Mouse (Mus musculus): Measurements from ENCODE around the gene Npsr1. TPM values are rescaled to one million over a fixed set of nuclear protein-coding genes. Genes with fewer than 3 reads are reported as not detected.

Npsr1 gene
- not detected in 2 replicates for total RNA-seq (2014; rRNA removed; ENCODE audit: low replicate concordance)
- not detected in 2 replicates for polyA plus RNA-seq (2015; fragmentation: Nextera tagmentation; extraction: Ambion mirVana)

DNA sequence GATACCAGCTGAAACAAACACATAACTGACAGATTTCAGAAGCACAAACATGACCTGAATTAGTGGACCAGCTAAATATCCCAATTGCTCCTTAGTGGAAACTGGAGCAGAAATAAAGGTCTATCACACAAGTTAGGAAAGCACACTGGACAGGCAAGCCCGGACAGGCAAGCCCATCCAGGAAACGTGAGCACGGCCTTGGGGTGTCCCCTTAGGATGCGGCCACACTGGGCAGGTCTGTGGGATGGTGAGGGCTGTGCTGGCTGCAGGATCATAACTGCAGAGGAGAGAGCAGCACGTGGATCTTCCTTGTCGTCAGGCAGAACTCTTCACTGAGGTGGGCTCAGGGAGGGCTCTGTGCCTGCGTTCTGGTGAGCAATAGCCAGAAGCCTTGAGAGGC, at the start of gene Npsr1:
Gene Npsr1, plus strand, starts transcription at position 301 of the 400 bp plus-strand sequence.
- DNase-seq (ENCODE audit: low spot score) (no peak), ATAC-seq (ENCODE audit: insufficient read depth, low read depth) (no peak)
- Histone ChIP-seq H3K9me3 (replicated peaks; ENCODE audit: control insufficient read depth, low read length) (no peaks in the 10 kb centered on the region), H3K27me3 (ENCODE audit: control insufficient read depth, insufficient read depth, low read length) (no peaks in the 10 kb centered on the region), H3K36me3 (replicated peaks; ENCODE audit: control insufficient read depth, insufficient read depth, low read length) (no peaks in the 10 kb centered on the region), H3K4me2 (ENCODE audit: low read depth, low read length) (no peak within 1 kb of the TSS), H3K9ac (replicated peaks; ENCODE audit: low read depth, low read length) (no peak within 1 kb of the TSS), H3K27ac (ENCODE audit: low read depth) (no peak within 1 kb of the TSS), H3K4me1 (ENCODE audit: control insufficient read depth, insufficient read depth) (no peaks in the 10 kb centered on the region), H3K4me3 (ENCODE audit: low read depth, low read length) (no peak within 1 kb of the TSS)
- 54% methylated on average over 7 of the region's 7 CpGs for WGBS
- no peak for TF ChIP-seq CTCF (IDR thresholded peaks at IDR 0.05; ENCODE audit: low read depth)
- no peak for TF ChIP-seq EP300 (IDR thresholded peaks at IDR 0.05; ENCODE audit: low read depth)

DNA sequence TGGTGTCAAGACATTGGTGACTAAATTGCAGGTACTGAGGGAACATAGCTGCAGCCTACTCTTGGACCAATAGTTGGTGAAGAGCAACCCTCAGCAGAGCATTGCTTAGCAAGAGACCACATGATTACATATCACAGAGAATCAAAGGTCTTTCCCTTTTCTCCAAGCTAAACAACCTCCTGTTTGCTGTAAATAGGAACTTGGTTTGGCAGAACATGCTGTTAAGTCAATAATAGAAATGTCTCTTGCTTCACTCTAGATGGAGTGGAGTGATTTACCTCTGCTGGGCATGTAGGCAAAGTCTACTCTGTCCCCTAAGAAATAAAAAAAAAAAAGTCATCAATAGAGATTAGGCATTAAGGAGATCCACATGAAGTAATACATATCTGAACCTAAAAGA, 46.3 kb upstream of the Npsr1 start:
- Histone ChIP-seq H3K4me3 (ENCODE audit: low read depth, low read length) (no peak overlapping the region), H3K27me3 (ENCODE audit: control insufficient read depth, insufficient read depth, low read length) (no peaks in the 10 kb centered on the region), H3K27ac (ENCODE audit: low read depth) (no peak overlapping the region), H3K9ac (replicated peaks; ENCODE audit: low read depth, low read length) (no peak overlapping the region), H3K9me3 (replicated peaks; ENCODE audit: control insufficient read depth, low read length) (no peaks in the 10 kb centered on the region), H3K4me1 (ENCODE audit: control insufficient read depth, insufficient read depth) (no peaks in the 10 kb centered on the region), H3K4me2 (ENCODE audit: low read depth, low read length) (no peak overlapping the region), H3K36me3 (replicated peaks; ENCODE audit: control insufficient read depth, insufficient read depth, low read length) (no peaks in the 10 kb centered on the region)
- no peak for DNase-seq (ENCODE audit: low spot score)
- TF ChIP-seq CTCF (IDR thresholded peaks at IDR 0.05; ENCODE audit: low read depth), result no peak
- no peak for TF ChIP-seq EP300 (IDR thresholded peaks at IDR 0.05; ENCODE audit: low read depth)
- no peak for ATAC-seq (ENCODE audit: insufficient read depth, low read depth)

DNA sequence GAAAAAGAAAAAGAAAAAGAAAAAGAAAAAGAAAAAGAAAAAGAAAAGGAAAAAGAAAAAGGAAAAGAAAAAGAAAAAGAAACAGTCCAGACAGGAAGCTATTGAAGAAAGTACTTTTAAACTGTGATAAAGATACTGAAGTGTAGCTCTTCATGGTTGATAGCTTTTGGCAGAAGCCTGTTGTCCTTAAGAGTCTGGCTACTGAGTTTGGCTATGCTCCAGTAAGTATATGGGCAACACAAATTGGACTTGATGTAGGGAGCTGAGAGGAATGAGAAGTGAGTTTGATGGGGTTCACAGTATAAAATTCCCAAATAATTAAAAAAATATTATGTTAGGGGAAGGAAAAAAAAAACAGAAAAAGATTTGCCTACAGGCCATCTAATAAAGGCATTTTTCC, 34.5 kb upstream of the Npsr1 start:
- DNase-seq (ENCODE audit: low spot score) (no peak), ATAC-seq (ENCODE audit: insufficient read depth, low read depth) (no peak)
- no peaks in the 10 kb centered on the region for H3K9me3 ChIP-seq (replicated peaks; ENCODE audit: control insufficient read depth, low read length)
- H3K36me3 ChIP-seq (replicated peaks; ENCODE audit: control insufficient read depth, insufficient read depth, low read length), result no peaks in the 10 kb centered on the region
- no peak overlapping the region for H3K9ac ChIP-seq (replicated peaks; ENCODE audit: low read depth, low read length)
- H3K27me3 ChIP-seq (ENCODE audit: control insufficient read depth, insufficient read depth, low read length), result no peaks in the 10 kb centered on the region
- H3K27ac ChIP-seq (ENCODE audit: low read depth), result no peak overlapping the region
- no peak overlapping the region for H3K4me3 ChIP-seq (ENCODE audit: low read depth, low read length)
- TF ChIP-seq CTCF (IDR thresholded peaks at IDR 0.05; ENCODE audit: low read depth) (no peak), EP300 (IDR thresholded peaks at IDR 0.05; ENCODE audit: low read depth) (no peak)
- H3K4me2 ChIP-seq (ENCODE audit: low read depth, low read length), result no peak overlapping the region
- H3K4me1 ChIP-seq (ENCODE audit: control insufficient read depth, insufficient read depth), result no peaks in the 10 kb centered on the region

DNA sequence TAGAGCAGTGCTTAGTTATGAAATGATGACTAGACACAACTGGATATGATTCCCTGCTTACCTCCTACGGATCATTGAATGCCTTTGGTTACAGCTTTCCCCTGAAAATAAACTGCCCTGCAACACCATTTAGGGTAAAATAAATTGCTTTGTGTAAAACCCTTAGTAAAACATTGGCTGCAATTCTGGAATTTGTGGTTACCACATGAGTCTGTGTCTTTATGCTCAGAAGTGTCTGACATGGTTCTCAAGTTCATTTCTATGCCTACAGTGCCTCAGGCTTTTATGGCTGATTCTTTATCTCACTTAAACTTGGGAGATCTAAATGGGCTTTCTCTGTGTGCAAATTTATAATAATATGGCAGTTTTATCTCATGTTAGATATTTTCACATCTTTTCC, 26.1 kb upstream of the Npsr1 start:
- TF ChIP-seq EP300 (IDR thresholded peaks at IDR 0.05; ENCODE audit: low read depth), result no peak
- no peak for TF ChIP-seq CTCF (IDR thresholded peaks at IDR 0.05; ENCODE audit: low read depth)
- no peak for DNase-seq (ENCODE audit: low spot score)
- Histone ChIP-seq H3K27ac (ENCODE audit: low read depth) (no peak overlapping the region), H3K27me3 (ENCODE audit: control insufficient read depth, insufficient read depth, low read length) (no peaks in the 10 kb centered on the region), H3K4me3 (ENCODE audit: low read depth, low read length) (no peak overlapping the region), H3K36me3 (replicated peaks; ENCODE audit: control insufficient read depth, insufficient read depth, low read length) (no peaks in the 10 kb centered on the region), H3K9me3 (replicated peaks; ENCODE audit: control insufficient read depth, low read length) (no peaks in the 10 kb centered on the region), H3K9ac (replicated peaks; ENCODE audit: low read depth, low read length) (no peak overlapping the region), H3K4me2 (ENCODE audit: low read depth, low read length) (no peak overlapping the region), H3K4me1 (ENCODE audit: control insufficient read depth, insufficient read depth) (no peaks in the 10 kb centered on the region)
- 63% methylated on average over 1 of the region's 1 CpGs for WGBS
- no peak for ATAC-seq (ENCODE audit: insufficient read depth, low read depth)

DNA sequence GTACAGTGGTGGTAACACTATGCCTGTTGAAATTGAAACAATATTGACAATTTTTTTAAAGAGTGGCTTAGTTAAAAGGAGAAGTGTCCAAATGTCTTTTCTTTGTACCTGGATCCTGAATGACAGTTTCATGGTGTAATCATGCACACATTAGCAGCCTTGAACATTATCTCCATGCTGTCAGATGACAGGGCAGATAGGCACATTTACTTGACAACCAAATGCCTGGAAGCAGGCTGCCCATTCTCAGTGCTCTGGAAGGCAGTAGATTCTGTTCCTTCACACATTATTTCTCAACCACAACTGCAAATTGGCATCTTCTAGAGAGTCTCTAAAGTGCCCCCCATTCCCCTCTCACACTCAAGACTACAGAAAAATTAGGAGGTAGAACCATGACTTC, 20.2 kb upstream of the Npsr1 start:
- no peaks in the 10 kb centered on the region for H3K4me1 ChIP-seq (ENCODE audit: control insufficient read depth, insufficient read depth)
- TF ChIP-seq CTCF (IDR thresholded peaks at IDR 0.05; ENCODE audit: low read depth) (no peak), EP300 (IDR thresholded peaks at IDR 0.05; ENCODE audit: low read depth) (no peak)
- H3K4me2 ChIP-seq (ENCODE audit: low read depth, low read length), result no peak overlapping the region
- H3K9ac ChIP-seq (replicated peaks; ENCODE audit: low read depth, low read length), result no peak overlapping the region
- H3K4me3 ChIP-seq (ENCODE audit: low read depth, low read length), result no peak overlapping the region
- no peaks in the 10 kb centered on the region for H3K36me3 ChIP-seq (replicated peaks; ENCODE audit: control insufficient read depth, insufficient read depth, low read length)
- no peak overlapping the region for H3K27ac ChIP-seq (ENCODE audit: low read depth)
- ATAC-seq (ENCODE audit: insufficient read depth, low read depth) (no peak), DNase-seq (ENCODE audit: low spot score) (no peak)
- H3K27me3 ChIP-seq (ENCODE audit: control insufficient read depth, insufficient read depth, low read length), result no peaks in the 10 kb centered on the region
- no peaks in the 10 kb centered on the region for H3K9me3 ChIP-seq (replicated peaks; ENCODE audit: control insufficient read depth, low read length)

DNA sequence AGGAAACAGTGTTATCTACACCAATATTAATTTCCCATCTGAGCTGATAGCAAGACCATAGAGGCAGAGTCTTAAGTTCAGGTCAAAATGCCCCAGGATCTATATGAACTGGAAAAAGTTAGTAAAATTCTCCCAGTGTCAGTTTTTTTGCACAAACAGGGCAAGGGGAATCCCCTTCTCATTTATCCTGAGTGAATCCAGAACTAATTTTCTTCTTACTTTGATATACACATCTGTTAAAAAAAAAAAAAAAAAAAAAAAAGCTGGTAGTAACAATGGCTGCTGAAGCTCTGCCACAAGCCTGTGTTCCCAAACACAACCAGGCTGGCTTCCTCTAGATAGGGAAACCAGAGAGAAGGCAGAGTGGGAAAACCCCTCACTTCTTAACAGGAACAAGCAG, 5.9 kb upstream of the Npsr1 start:
- H3K27me3 ChIP-seq (ENCODE audit: control insufficient read depth, insufficient read depth, low read length), result no peaks in the 10 kb centered on the region
- H3K36me3 ChIP-seq (replicated peaks; ENCODE audit: control insufficient read depth, insufficient read depth, low read length), result no peaks in the 10 kb centered on the region
- DNase-seq (ENCODE audit: low spot score) (no peak), ATAC-seq (ENCODE audit: insufficient read depth, low read depth) (no peak)
- H3K4me2 ChIP-seq (ENCODE audit: low read depth, low read length), result no peak overlapping the region
- no peak overlapping the region for H3K4me3 ChIP-seq (ENCODE audit: low read depth, low read length)
- no peak overlapping the region for H3K9ac ChIP-seq (replicated peaks; ENCODE audit: low read depth, low read length)
- H3K9me3 ChIP-seq (replicated peaks; ENCODE audit: control insufficient read depth, low read length), result no peaks in the 10 kb centered on the region
- no peak for TF ChIP-seq EP300 (IDR thresholded peaks at IDR 0.05; ENCODE audit: low read depth)
- no peak for TF ChIP-seq CTCF (IDR thresholded peaks at IDR 0.05; ENCODE audit: low read depth)
- H3K27ac ChIP-seq (ENCODE audit: low read depth), result no peak overlapping the region
- no peaks in the 10 kb centered on the region for H3K4me1 ChIP-seq (ENCODE audit: control insufficient read depth, insufficient read depth)

Data from heart, postnatal 0 days (tissue).